Mouse (Mus musculus): ENCODE measurements around the gene Olfr1392. TPM values are rescaled to one million over a fixed set of nuclear protein-coding genes. Genes with fewer than 3 reads are reported as not detected.
"Not testable (repeated sequence)": the region's sequence is repeated elsewhere in the genome, so short reads cannot be mapped to it uniquely, and the experiment has no call there.

Gene Olfr1392
- polyA plus RNA-seq (2012; rRNA removed), result 2.2 and 2.8 TPM in 2 replicates

DNA sequence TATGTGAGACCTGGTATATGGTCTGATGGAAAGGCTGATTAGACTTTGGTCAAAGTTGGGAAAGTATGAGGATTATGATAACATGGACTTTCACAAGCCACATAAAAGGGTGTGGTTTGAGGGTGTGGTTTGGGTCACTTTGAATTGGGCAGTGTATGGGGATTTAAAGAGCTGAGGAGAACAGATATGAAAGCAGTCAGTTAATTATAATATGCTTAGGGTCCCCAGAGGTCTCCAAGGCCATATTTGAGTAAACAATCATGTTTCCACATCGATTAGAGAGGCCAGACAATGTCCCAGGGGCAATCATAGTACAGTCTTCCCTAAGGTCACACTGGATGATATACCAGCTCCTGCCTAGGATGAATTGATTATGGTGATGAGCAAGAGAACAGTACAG is at the start of gene Olfr1392:
Gene Olfr1392, plus strand, starts transcription at position 301 of the 400 bp plus-strand sequence.
- H3K4me3 ChIP-seq (ENCODE audit: control insufficient read depth, low read depth, low read length); H3K27me3 ChIP-seq (ENCODE audit: control insufficient read depth, insufficient read depth, low read length); H3K4me1 ChIP-seq (ENCODE audit: control insufficient read depth, insufficient read depth, low read length): not testable (repeated sequence)

DNA sequence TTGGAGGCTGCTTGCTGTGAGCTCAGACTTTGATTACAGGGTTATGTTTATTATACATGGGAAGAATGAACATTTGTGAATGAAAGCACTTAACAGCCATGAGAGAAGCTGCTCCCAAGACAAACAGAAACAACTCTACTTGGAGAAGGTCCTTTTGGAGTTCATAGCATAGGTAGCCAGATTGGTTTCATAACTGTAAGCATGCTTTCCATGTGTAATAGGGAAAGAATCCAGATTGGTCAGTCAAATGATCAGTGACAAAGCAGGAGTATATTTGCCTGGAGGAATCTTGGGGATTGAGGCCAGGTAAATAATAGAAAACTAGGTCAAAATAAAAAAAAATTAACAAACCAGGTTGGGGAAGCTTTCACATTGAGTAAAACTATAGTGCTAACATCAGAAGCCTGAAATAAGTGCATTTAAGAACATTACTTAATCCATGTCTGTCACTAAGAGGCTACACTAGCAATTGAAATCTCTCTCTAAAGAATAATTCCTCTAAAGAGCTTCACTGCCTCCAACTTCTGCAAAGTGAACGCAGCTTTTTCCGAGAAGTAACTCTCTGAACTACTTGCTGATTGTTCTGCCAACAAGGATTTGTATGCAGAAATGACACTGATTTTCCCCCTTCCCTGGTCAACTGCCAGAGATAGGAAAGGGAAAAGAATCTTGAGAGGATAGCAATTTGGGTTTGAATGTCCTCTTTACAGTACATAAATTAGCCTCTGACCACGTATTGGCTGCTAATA is 49.4 kb upstream of the Olfr1392 start:
- no peaks in the 10 kb centered on the region for H3K27me3 ChIP-seq (ENCODE audit: control insufficient read depth, insufficient read depth, low read length)
- H3K4me3 ChIP-seq (ENCODE audit: control insufficient read depth, low read depth, low read length), result no peak overlapping the region
- H3K4me1 ChIP-seq (ENCODE audit: control insufficient read depth, insufficient read depth, low read length), result no peaks in the 10 kb centered on the region
- TF ChIP-seq POLR2A (IDR thresholded peaks at IDR 0.05; ENCODE audit: control insufficient read depth, low read depth, low read length), result no peak
- no peak for TF ChIP-seq CTCF (IDR thresholded peaks at IDR 0.05; ENCODE audit: control insufficient read depth, insufficient read depth, insufficient replicate concordance, low read depth, low read length)
- no peak overlapping the region for H3K27ac ChIP-seq (ENCODE audit: control insufficient read depth, insufficient read depth, low read depth, low read length)
- H3K36me3 ChIP-seq (ENCODE audit: control insufficient read depth, insufficient read depth, low read length), result no peaks in the 10 kb centered on the region

More for the DNA sequence above, at the start of gene Olfr1392:
- H3K27ac ChIP-seq (ENCODE audit: control insufficient read depth, insufficient read depth, low read depth, low read length); H3K36me3 ChIP-seq (ENCODE audit: control insufficient read depth, insufficient read depth, low read length): not testable (repeated sequence)

DNA sequence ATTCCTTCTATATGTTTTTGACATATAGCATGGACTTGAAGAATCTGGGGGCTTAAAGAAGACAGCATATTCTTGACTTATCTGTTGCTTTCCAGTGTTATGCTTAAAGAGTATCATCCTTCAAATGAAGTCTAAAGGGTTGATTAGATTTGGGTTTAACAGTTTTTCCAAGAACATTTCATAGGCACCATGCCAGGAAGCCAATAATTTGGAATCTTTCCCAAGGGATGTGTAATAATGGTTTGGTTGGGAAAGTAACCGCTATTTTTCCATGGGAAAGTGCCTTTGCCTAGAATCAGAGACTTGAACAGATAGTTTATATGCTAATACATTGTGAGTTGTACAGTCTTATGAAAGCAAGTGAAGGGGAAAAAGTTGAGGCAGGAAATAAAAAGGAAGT is 48.2 kb upstream of the Olfr1392 start:
- TF ChIP-seq POLR2A (IDR thresholded peaks at IDR 0.05; ENCODE audit: control insufficient read depth, low read depth, low read length) (no peak), CTCF (IDR thresholded peaks at IDR 0.05; ENCODE audit: control insufficient read depth, insufficient read depth, insufficient replicate concordance, low read depth, low read length) (no peak)
- Histone ChIP-seq H3K4me3 (ENCODE audit: control insufficient read depth, low read depth, low read length) (no peak overlapping the region), H3K36me3 (ENCODE audit: control insufficient read depth, insufficient read depth, low read length) (no peaks in the 10 kb centered on the region), H3K4me1 (ENCODE audit: control insufficient read depth, insufficient read depth, low read length) (no peaks in the 10 kb centered on the region), H3K27me3 (ENCODE audit: control insufficient read depth, insufficient read depth, low read length) (no peaks in the 10 kb centered on the region), H3K27ac (ENCODE audit: control insufficient read depth, insufficient read depth, low read depth, low read length) (no peak overlapping the region)

DNA sequence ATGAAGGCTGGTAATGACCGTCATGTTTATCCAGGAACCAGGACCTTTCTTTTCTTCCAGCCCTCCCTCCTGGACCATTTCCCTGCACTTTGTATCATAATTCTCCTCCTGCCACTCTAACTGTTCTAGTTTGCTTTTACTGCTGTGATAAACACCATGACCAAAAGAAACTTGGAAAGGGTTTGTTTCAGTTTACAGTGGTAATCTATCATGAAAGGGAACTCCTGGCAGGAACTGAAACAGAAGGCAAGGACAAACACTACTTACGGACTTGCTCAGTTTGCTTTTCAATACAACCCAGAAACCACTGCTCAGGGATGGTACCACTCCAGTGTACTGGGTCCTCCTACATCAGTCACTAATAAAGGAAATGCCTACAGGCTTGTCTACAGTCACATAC is 47.5 kb upstream of the Olfr1392 start:
- Histone ChIP-seq H3K27ac (ENCODE audit: control insufficient read depth, insufficient read depth, low read depth, low read length) (no peak overlapping the region), H3K4me3 (ENCODE audit: control insufficient read depth, low read depth, low read length) (no peak overlapping the region), H3K27me3 (ENCODE audit: control insufficient read depth, insufficient read depth, low read length) (no peaks in the 10 kb centered on the region), H3K4me1 (ENCODE audit: control insufficient read depth, insufficient read depth, low read length) (no peaks in the 10 kb centered on the region), H3K36me3 (ENCODE audit: control insufficient read depth, insufficient read depth, low read length) (no peaks in the 10 kb centered on the region)
- TF ChIP-seq POLR2A (IDR thresholded peaks at IDR 0.05; ENCODE audit: control insufficient read depth, low read depth, low read length), result no peak
- no peak for TF ChIP-seq CTCF (IDR thresholded peaks at IDR 0.05; ENCODE audit: control insufficient read depth, insufficient read depth, insufficient replicate concordance, low read depth, low read length)

DNA sequence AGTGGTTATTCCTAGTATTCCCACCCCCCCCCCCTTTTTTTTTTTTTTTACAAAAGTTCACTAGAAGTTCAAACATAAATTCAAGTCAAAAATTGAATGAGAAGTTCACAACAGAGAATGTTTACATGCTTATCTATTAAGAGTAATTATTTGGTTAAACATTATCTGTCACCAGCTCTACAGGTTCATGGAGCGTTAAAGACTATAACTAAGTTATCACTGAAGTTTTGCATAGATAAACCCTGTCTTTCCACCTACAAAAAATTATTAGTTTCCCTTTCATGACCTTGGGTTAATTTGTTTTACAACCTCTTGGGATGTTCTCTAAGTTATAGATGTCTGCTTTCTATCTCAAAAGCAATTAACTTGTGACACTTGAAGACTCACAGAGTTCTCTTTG is 44.8 kb upstream of the Olfr1392 start:
- TF ChIP-seq CTCF (IDR thresholded peaks at IDR 0.05; ENCODE audit: control insufficient read depth, insufficient read depth, insufficient replicate concordance, low read depth, low read length) (no peak), POLR2A (IDR thresholded peaks at IDR 0.05; ENCODE audit: control insufficient read depth, low read depth, low read length) (no peak)
- no peaks in the 10 kb centered on the region for H3K36me3 ChIP-seq (ENCODE audit: control insufficient read depth, insufficient read depth, low read length)

DNA sequence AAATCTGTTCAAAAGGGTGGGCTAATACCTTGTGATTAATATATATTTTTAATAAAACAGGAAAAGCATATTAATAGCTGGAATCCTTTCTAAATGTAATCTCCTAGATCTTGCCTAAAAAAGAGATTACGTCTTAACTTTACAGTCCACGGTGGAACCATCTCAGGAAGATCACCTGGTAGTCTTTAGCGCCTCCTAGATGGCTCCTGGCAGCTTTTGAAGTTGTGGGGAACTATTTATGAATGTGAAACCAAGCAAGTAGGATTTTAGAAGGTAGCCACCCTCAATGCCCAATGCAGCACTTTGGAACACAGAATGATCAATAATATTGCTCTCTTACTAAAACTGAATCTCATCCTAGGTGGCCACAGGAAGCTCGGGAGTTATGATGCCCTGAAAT is 44.2 kb upstream of the Olfr1392 start:
- Histone ChIP-seq H3K36me3 (ENCODE audit: control insufficient read depth, insufficient read depth, low read length) (no peaks in the 10 kb centered on the region), H3K27ac (ENCODE audit: control insufficient read depth, insufficient read depth, low read depth, low read length) (no peak overlapping the region), H3K27me3 (ENCODE audit: control insufficient read depth, insufficient read depth, low read length) (no peaks in the 10 kb centered on the region), H3K4me3 (ENCODE audit: control insufficient read depth, low read depth, low read length) (no peak overlapping the region), H3K4me1 (ENCODE audit: control insufficient read depth, insufficient read depth, low read length) (peaks cover 11% of the 10 kb centered on the region)
- TF ChIP-seq POLR2A (IDR thresholded peaks at IDR 0.05; ENCODE audit: control insufficient read depth, low read depth, low read length), result no peak
- no peak for TF ChIP-seq CTCF (IDR thresholded peaks at IDR 0.05; ENCODE audit: control insufficient read depth, insufficient read depth, insufficient replicate concordance, low read depth, low read length)

More for the DNA sequence above, 44.8 kb upstream of the Olfr1392 start:
- H3K27ac ChIP-seq (ENCODE audit: control insufficient read depth, insufficient read depth, low read depth, low read length), result no peak overlapping the region
- H3K4me3 ChIP-seq (ENCODE audit: control insufficient read depth, low read depth, low read length), result no peak overlapping the region
- no peaks in the 10 kb centered on the region for H3K27me3 ChIP-seq (ENCODE audit: control insufficient read depth, insufficient read depth, low read length)
- peaks cover 10% of the 10 kb centered on the region for H3K4me1 ChIP-seq (ENCODE audit: control insufficient read depth, insufficient read depth, low read length)

DNA sequence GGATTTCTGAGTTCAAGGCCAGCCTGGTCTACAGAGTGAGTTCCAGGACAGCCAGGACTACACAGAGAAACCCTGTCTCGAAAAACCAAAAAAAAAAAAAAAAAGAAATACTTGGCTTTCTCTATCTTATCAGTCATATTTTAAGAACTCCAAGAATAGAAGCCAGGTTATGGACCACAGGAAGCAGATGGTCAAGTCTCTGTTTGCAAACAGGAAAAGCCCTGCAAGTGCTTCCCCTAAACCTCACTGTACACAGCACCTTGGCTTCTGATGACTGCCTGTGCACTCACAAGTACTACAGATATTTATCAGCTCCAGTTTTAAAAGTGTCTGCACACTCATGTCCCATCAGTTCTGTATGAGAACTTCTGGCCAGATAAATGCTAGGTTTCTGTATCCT is 43.6 kb upstream of the Olfr1392 start:
- no peak for TF ChIP-seq CTCF (IDR thresholded peaks at IDR 0.05; ENCODE audit: control insufficient read depth, insufficient read depth, insufficient replicate concordance, low read depth, low read length)
- no peak for TF ChIP-seq POLR2A (IDR thresholded peaks at IDR 0.05; ENCODE audit: control insufficient read depth, low read depth, low read length)
- Histone ChIP-seq H3K27me3 (ENCODE audit: control insufficient read depth, insufficient read depth, low read length) (no peaks in the 10 kb centered on the region), H3K36me3 (ENCODE audit: control insufficient read depth, insufficient read depth, low read length) (no peaks in the 10 kb centered on the region), H3K27ac (ENCODE audit: control insufficient read depth, insufficient read depth, low read depth, low read length) (no peak overlapping the region), H3K4me1 (ENCODE audit: control insufficient read depth, insufficient read depth, low read length) (peaks cover 11% of the 10 kb centered on the region), H3K4me3 (ENCODE audit: control insufficient read depth, low read depth, low read length) (no peak overlapping the region)

Measured in testis, adult 2 months (tissue).